Mouse (Mus musculus): ENCODE data around the gene Ift140. TPM values are rescaled to one million over a fixed set of nuclear protein-coding genes. Genes with fewer than 3 reads are reported as not detected.
"Not testable (repeated sequence)": the region's sequence is repeated elsewhere in the genome, so short reads cannot be mapped to it uniquely, and the experiment has no call there.

Ift140 gene
- total RNA-seq, 2 experiments from 2014 or later = 6.3 to 7.3 TPM

DNA sequence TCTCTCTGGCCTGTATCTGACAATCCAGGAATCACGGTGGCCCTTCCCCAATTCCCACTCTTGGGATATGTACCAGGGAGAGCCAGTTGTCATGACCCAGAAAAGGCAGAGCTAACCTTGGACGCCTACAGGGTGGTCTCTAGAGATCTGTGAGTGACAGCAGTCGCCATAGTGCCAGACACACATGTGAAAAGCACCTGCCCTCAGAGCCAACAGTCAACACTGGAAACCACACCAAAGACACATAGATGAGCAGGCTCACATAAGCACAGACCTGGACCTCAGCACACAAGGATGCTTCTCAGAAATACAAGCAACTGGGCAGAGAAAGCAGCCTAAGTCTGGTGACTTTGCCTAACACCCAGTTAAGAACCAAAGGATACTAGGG lies 96.5 kb downstream of the Ift140 start:
- no peak for DNase-seq
- intact Hi-C loops (cut with DNase I) = no loop called here

DNA sequence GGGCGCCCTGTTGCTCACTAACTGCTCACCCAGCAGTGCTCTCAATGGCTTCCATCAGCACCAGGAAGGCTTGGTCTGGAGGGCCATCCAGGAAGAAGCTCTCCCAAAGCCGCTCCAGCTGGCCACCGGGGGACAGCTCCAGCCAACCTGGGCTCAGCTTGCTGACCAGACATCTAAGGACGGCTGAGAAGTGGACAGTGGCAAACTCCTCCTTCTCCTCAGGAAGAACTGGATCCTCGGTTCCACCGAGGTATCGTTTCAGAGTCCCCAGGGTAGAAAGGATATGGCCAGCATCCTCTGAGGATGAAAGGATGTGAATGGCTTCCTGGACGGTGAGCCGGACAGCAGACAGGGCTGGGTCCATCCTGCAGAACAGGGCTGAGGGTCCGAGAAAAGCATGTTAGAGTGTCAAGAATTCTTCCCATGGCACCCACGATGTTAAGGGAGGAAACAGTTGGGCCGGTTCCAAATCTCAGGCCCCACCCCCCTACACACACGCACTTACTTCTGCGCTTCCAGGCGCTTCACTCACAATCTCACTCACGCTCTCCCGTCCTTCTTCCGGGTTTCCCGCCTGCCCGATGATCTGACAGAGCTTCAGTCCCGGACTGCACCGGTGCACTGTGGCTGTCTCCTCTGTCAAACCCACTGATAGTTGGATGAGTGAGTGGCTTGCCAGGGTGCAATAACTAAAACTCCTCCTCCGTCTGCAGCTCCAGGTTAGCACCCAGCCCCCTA lies 99.2 kb downstream of the Ift140 start:
- intact Hi-C loops (cut with DNase I) = loop anchor here (5.0 kb wide), 2 partner anchors 67 to 172 kb away; partner anchors contain the start of gene BC003965
- DNase-seq = peak in 1 of 2 experiments; percentile 7

DNA sequence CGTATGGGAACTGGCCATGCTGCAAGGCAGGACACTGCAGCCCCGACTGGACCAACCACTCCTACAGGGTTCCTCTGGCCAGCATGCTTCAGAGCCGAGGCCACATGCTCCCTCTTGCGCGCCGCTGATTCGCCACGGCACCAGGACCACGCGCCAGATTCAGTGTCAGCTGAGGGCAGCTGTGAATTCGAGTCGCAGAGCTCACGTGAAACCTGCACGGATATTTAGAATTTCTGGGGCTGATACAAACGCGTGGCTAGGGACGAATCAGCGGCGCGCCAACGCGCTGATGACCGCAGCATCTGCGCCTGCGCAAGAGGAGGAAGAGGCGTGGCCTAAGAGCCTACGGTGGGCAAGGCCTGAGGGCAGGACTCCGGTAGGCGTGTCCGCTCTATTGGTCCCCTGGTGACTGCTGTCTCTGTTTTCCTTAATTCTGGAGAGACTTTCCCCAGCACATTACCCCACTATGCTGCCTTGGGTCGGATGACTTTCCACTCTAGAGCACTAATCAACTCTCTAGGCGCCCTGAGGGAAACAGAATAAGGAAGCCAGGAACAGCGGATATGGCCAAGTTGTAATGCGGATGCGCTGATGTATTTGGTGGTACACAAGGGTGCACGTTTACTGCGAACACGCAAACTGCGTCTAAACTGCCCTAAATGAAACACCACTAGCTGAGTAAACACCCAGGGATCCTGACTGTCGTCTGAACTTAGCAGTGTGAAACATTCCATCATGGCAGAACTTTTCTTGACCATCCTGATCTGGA lies 100.0 kb downstream of the Ift140 start, which contains the start of gene Telo2:
Gene Telo2 (minus strand): TSS at position 304 of the 769 bp plus-strand sequence.
- peak; percentile 94 to 97 for DNase-seq
- intact Hi-C loops (cut with DNase I) = loop anchor here (2.0 to 5.0 kb wide), 3 partner anchors 17 to 171 kb away; partner anchors contain the start of genes BC003965 and Clcn7

DNA sequence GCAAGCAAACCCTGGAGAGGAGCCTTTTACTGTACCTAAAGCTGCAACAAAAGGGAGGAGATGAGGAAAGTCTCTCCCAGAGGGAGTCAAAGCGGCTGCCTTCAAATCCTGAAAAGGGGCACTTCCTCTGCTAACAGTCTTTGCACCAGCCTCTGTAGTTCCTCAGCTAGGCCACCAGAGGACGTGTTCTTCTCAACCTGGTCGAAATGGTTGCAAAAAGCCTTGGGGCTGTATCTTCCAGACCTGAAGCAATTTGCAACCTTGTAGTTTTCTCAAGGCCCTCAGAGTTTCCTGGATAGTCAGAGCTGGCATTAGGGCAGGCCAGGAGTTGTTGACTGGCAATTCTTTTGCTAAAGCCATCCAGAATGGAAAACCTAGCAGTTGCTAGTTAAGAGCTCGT lies 101.4 kb downstream of the Ift140 start:
- intact Hi-C loops (cut with DNase I) = loop anchor here (2.0 to 5.0 kb wide), 3 partner anchors 16 to 170 kb away; partner anchors contain the start of genes BC003965 and Clcn7
- peak in 1 of 2 experiments; percentile 23 for DNase-seq

DNA sequence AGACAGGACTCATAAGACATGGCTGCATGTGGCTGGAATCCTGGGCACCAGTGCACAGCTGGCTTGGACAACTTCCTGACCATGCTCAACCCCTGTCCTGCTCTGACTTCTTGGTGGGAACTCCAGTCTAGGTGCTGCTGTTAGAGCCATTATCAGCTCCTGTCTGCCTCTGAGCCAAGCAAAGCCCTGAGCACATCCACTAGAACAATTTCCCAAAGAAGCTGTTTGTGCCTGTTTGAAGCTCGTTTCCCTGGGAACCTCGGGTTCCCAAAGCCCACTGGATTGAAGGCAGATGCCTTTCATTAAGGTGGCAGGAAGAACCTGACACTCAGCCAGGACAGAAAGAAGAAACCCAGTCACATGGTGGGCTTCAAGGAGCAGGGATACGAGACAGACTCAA lies 104.5 kb downstream of the Ift140 start, which contains the start of gene Ptx4:
Gene Ptx4 (plus strand): TSS at position 355 of the 400 bp plus-strand sequence.
- DNase-seq = peak in 1 of 2 experiments; percentile 7
- intact Hi-C loops (cut with DNase I) = no loop called here

DNA sequence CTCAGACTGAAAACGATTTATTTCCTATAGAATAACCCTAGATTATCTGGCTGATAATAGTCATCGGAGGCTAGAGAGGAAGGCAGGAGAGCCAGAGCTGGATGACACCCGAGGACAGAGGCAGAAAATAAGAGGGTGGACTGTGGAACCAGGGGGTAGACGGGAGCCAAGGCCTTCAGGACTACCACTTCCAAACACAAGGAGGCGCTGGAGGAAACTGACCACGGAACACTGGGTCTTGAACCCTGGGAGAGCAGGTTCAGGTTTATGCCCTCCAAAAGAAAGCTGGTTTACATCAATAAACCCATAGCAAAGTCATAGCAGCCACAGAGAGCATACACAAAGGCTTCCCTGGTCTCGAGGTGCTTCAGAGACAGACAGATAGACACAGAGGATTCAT lies 108.1 kb downstream of the Ift140 start:
- intact Hi-C loops (cut with DNase I) = no loop called here
- DNase-seq = peak in 1 of 2 experiments; percentile 23

DNA sequence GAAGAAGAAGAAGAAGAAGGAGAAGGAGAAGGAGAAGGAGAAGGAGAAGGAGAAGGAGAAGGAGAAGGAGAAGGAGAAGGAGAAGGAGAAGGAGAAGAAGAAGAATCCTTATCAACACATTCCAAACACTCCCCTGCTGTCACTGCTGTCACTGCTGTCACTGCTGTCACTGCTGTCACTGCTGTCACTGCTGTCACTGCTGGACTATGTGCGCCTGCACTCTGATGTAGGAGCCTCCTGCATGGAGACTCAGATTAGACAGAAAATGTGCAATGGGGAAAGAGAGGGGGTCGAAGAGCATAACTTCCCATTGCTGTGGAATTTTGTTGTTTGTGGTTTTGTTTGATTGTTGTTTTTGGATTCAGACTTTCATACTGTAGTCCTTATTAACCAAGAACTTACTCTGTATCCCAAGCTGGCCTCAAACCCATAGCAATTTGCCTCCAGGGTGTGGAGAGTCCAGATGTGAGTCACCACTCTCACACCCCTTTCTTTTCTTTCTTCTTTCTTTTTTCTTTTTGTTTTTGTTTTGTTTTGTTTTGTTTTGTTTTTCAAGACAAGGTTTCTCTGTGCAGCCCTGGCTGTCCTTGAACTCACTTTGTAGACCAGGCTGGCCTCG lies 109.7 kb downstream of the Ift140 start:
- DNase-seq = not testable (repeated sequence)
- intact Hi-C loops (cut with DNase I) = loop anchor here (5.0 kb wide), 1 partner anchor 147 kb away; the partner anchor contains the start of gene Ube2i

DNA sequence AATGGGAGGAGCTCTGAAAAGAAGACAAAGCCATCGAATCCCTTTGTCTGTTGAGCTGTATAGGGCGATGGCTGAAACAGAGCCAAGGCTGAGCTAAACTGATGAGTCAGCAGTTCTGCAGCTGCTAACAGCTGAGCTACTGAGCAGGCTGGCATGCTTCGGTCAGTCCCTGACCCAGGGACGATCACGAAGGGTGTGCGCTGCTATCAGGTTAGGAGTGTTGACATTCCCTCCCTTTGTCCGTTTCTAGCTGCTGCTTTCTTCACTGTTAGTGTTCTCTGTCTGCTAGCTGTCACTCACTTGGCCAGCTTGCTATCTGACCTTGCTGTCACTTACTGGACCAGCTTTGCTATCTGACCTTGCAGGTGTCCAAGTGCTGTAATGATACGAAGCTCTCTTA lies 111.2 kb downstream of the Ift140 start:
- peak in 1 of 2 experiments; percentile 35 for DNase-seq
- intact Hi-C loops (cut with DNase I) = loop anchor here (5.0 kb wide), 1 partner anchor 145 kb away; the partner anchor contains the start of gene Ube2i

DNA sequence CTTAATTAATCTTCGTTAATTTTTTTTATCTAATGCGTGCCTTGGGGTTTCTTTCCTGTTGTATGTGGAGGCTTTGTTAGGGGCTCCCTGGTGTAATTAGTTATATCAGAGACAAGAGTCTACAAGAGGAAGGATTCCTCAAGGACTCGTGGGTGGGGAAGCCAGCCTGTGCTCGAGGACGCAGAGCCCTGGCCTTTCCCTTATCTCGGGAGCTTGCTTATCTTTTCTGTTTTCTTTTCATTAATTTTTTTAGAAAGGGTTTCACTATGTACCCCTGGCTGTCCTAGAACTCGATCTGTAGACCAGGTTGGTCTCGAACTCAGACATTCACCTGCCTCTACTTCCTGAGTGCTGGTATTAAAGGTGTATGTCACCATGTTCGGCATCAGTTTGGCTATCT lies 111.8 kb downstream of the Ift140 start:
- DNase-seq = no peak
- intact Hi-C loops (cut with DNase I) = loop anchor here (5.0 kb wide), 1 partner anchor 145 kb away; the partner anchor contains the start of gene Ube2i

DNA sequence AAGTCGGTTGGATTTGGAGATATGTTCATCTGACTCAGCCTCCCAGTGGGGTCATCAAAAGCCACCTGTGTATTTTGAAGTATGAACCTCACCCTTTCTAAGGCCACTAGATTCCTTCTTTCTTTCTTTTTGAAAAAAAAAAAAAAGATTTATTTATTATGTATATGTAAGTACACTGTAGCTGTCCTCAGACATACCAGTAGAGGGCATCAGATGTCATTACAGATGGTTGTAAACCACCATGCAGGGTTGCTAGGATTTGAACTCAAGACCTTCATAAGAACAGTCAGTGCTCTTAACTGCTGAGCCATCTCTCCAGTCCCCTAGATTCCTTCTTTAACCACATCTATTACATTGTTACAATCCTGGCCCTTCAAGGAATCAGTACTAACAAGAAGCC lies 114.2 kb downstream of the Ift140 start:
- intact Hi-C loops (cut with DNase I) = no loop called here
- DNase-seq = no peak

DNA sequence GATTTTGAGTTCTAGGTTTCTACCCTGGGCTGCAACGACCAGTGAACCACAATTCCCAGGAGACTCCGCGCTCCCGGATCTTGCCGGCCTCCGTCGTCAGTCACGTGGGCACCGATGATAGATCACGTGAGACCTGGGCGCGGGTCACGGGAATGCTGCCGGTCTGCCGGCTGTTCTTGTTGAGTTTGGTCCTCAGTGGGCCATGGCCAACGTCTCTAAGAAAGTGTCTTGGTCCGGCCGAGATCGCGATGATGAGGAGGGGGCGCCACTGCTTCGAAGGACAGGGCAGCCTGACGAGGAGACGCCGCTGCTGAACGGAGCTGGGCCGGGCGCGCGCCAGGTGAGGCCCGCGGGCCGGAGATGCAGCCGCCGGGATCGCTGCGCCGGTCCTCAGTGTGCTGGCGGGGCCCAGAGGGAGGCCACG lies 117.4 kb downstream of the Ift140 start, which contains the start of gene Clcn7:
Gene Clcn7 (plus strand): TSS at position 117 of the 424 bp plus-strand sequence.
- DNase-seq = peak; percentile 92 to 95
- intact Hi-C loops (cut with DNase I) = loop anchor here (2.0 kb wide), 1 partner anchor 16 kb away; no protein-coding TSS in a partner anchor

DNA sequence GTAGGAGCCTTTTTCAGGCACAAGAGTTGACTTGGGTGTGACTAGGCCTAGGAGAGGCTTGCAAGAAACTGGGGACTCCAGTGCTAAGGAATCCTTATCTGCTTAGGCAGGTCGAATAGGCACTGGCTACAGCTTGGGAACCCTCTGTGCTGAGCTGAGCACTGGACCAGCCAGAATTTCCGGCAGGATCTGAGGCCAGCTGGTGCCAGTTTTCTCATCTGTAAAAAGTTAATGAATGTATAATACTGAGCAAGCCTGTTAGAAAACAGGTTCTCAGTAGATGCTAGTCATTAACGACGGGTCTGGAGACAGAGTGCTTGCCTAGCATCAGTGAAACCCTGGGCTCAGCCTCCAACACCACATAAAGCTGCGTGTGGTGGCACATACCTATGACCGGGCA lies 119.7 kb downstream of the Ift140 start:
- DNase-seq = no peak
- intact Hi-C loops (cut with DNase I) = no loop called here

DNA sequence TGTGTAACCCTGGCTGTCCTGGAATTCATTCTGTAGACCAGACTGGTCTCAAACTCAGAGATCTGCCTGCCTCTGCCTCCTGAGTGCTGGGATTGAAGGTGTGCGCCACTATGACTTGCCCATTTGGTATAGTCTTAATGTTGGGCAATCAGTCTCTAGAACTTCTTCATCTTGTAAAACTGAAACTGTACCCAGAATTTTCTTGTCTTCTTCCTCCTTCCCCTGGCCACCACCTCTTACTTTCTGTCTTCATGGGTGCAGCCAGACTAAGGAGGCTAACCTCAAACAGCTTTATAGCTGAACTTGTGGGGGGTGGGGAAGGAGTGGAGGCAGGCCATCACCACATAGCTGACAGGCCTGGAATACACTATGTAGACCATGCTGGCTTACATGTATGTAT lies 122.9 kb downstream of the Ift140 start:
- DNase-seq = no peak
- intact Hi-C loops (cut with DNase I) = no loop called here

DNA sequence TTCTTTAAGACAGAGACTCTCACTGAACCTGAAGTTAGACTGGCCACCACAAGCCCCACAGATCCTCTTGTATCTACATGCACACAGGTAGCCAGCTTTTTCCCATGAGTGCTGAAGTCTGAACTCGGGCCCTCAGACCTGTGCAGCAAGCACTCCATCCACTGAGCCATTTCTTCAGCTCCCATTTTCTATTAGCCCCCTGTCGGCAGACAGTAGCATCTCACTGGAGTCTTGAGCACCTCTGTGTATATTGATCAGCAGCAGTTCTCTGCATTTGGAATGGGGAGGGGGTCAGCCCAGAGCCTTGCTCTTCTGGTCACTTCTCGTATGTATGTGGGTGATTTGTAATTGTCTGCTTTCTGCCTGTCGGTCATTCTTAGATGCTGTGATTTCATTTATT lies 124.1 kb downstream of the Ift140 start:
- DNase-seq = no peak
- intact Hi-C loops (cut with DNase I) = no loop called here

Other genes starting within 250 kb of the Ift140 start
- gene Meiob, start 211.8 kb upstream of the Ift140 start, total RNA-seq (2021) = not detected
- 100 to 1,000 TPM; 109 to 122 TPM for gene Hagh, start 175.9 kb upstream of the Ift140 start, total RNA-seq (2021)
- 10 to 100 TPM; 70.8 to 78.1 TPM for gene Fahd1, start 165.7 kb upstream of the Ift140 start, total RNA-seq (2021)
- gene Igfals, start 150.1 kb upstream of the Ift140 start, total RNA-seq (2021) = 1 to 10 TPM; 8.3 to 8.4 TPM
- 10 to 100 TPM; 19.9 to 21.8 TPM for gene Nubp2, start 129.7 kb upstream of the Ift140 start, total RNA-seq (2021)
- gene Spsb3, start 129.4 kb upstream of the Ift140 start, total RNA-seq (2021) = 10 to 100 TPM; 32.4 to 39.3 TPM
- 10 to 100 TPM; 17.5 to 17.9 TPM for gene Eme2, start 121.0 kb upstream of the Ift140 start, total RNA-seq (2021)
- gene Mrps34, start 121.0 kb upstream of the Ift140 start, total RNA-seq (2021) = 100 to 1,000 TPM; 108 to 115 TPM
- gene Nme3, start 119.6 kb upstream of the Ift140 start, total RNA-seq (2021) = 10 to 100 TPM; 41.5 to 43.7 TPM
- gene Mapk8ip3, start 79.1 kb upstream of the Ift140 start, total RNA-seq (2021) = 10 to 100 TPM; 66.2 to 70.4 TPM
- 10 to 100 TPM in 1 of 2 experiments, 1 to 10 TPM in 1; 7.5 to 11.1 TPM for gene Jpt2, start 55.4 kb upstream of the Ift140 start, total RNA-seq (2021)
- 10 to 100 TPM; 14.5 to 14.6 TPM for gene Cramp1l, start 297 bp upstream of the Ift140 start, total RNA-seq (2021)
- gene Tmem204, start 67.5 kb downstream of the Ift140 start, total RNA-seq (2021) = 10 to 100 TPM; 35.5 to 39.1 TPM
- gene Telo2, start 99.9 kb downstream of the Ift140 start, total RNA-seq (2021) = 10 to 100 TPM; 11.2 to 13.3 TPM
- 1 to 10 TPM; 4.6 to 7.2 TPM for gene Ptx4, start 104.7 kb downstream of the Ift140 start, total RNA-seq (2021)
- gene Clcn7, start 117.3 kb downstream of the Ift140 start, total RNA-seq (2021) = 10 to 100 TPM; 27.5 to 28.9 TPM
- not detected for gene Ccdc154, start 146.4 kb downstream of the Ift140 start, total RNA-seq (2021)
- gene Gm38655, start 159.4 kb downstream of the Ift140 start, total RNA-seq (2021) = not detected
- gene BC003965, start 168.5 kb downstream of the Ift140 start, total RNA-seq (2021) = 10 to 100 TPM; 19.2 to 22.0 TPM
- 10 to 100 TPM; 10.8 to 10.9 TPM for gene Unkl, start 172.3 kb downstream of the Ift140 start, total RNA-seq (2021)
- 10 to 100 TPM; 13.1 to 14.3 TPM for gene Gnptg, start 224.0 kb downstream of the Ift140 start, total RNA-seq (2021)
- 10 to 100 TPM in 1 of 2 experiments, 1 to 10 TPM in 1; 9.3 to 10.2 TPM for gene Tsr3, start 224.1 kb downstream of the Ift140 start, total RNA-seq (2021)
- gene Baiap3, start 240.3 kb downstream of the Ift140 start, total RNA-seq (2021) = under 1 TPM; 0.17 to 0.63 TPM

Measured in heart, postnatal 14 days (tissue).